Mouse (Mus musculus) embryonic facial prominence, embryonic 15.5 days (tissue): ENCODE results near the gene Snx12. TPM values are rescaled to one million over a fixed set of nuclear protein-coding genes. Genes with fewer than 3 reads are reported as not detected.
"Not testable (repeated sequence)": the region's sequence is repeated elsewhere in the genome, so short reads cannot be mapped to it uniquely, and the experiment has no call there.

Experiments used
- ATAC-seq: fragments of 200-750 bp; cut with Nextera tagmentation; 2 replicates; pipeline ENCODE4 v1.8.0; 2017; ENCODE audit warnings: low read depth, moderate TSS enrichment; ENCODE audit not compliant: insufficient number of reproducible peaks, low FRiP score, low TSS enrichment
- H3K27ac ChIP-seq: fragments of 300-500 bp; sonication (generic); replicated peaks from 2 replicates; pipeline ENCODE4 v1.5.1; 2015; ENCODE audit warnings: mild to moderate bottlenecking, inconsistent platforms
- H3K27me3 ChIP-seq: fragments of 300-500 bp; sonication (generic); 2 replicates; pipeline ENCODE4 v1.6.1; 2015; ENCODE audit warnings: inconsistent platforms
- H3K36me3 ChIP-seq: fragments of 300-500 bp; sonication (generic); 2 replicates; pipeline ENCODE4 v1.6.1; 2015; ENCODE audit warnings: mild to moderate bottlenecking, inconsistent platforms
- H3K4me1 ChIP-seq: fragments of 300-500 bp; sonication (generic); 2 replicates; pipeline ENCODE4 v1.6.1; 2015; ENCODE audit warnings: inconsistent platforms
- H3K4me2 ChIP-seq: fragments of 300-500 bp; sonication (generic); replicated peaks from 2 replicates; pipeline ENCODE4 v1.6.1; 2015; ENCODE audit warnings: mild to moderate bottlenecking, inconsistent platforms
- H3K4me3 ChIP-seq: fragments of 300-500 bp; sonication (generic); replicated peaks from 2 replicates; pipeline ENCODE4 v1.5.1; 2015; ENCODE audit warnings: mild to moderate bottlenecking, inconsistent platforms
- H3K9ac ChIP-seq: fragments of 300-500 bp; sonication (generic); 2 replicates; pipeline ENCODE4 v1.6.1; 2015; ENCODE audit warnings: inconsistent platforms
- H3K9me3 ChIP-seq: fragments of 300-500 bp; sonication (generic); replicated peaks from 2 replicates; pipeline ENCODE4 v1.6.1; 2016; ENCODE audit warnings: inconsistent platforms
- WGBS: fragments of 180-500 bp; shearing (Covaris S2); methylation state at CpG from one replicate; pipeline ENCODE4 v1.1.7; 2015; 5-methylcytosine and 5-hydroxymethylcytosine counted together
- polyA plus RNA-seq: library from polyadenylated mRNA; unstranded; fragments of >200 nt; fragmentation: Nextera tagmentation; extraction: Ambion mirVana; gene quantifications from 2 replicates; pipeline ENCODE4 v1.2.1, GENCODE M21; 2015

Gene Snx12
- polyA plus RNA-seq, 1 experiment from 2014 or later, result 58.3 TPM

- H3K4me3 ChIP-seq, result peak overlapping the region; percentile 21; the same call in 1 of the 2 replicates
- ATAC-seq, result no peak
- H3K36me3 ChIP-seq, result no peaks in the 10 kb centered on the region
These were observed 90.2 kb downstream of the Snx12 start for GRCm38 (mm10) chrX:101131992-101132791.

GRCm38 (mm10) chrX:101131001-101131400, 91.4 kb downstream of the Snx12 start:
- no peaks in the 10 kb centered on the region for H3K27me3 ChIP-seq
- no peak overlapping the region for H3K27ac ChIP-seq
- ATAC-seq, result no peak; the same call in 1 of the 2 replicates
- WGBS, result 23% methylated on average over 7 of the region's 7 CpGs
- H3K9me3 ChIP-seq, result no peaks in the 10 kb centered on the region
- no peak overlapping the region for H3K4me3 ChIP-seq
- H3K9ac ChIP-seq, result no peak overlapping the region
- H3K36me3 ChIP-seq, result no peaks in the 10 kb centered on the region
- H3K4me1 ChIP-seq, result no peaks in the 10 kb centered on the region
- no peak overlapping the region for H3K4me2 ChIP-seq

More at GRCm38 (mm10) chrX:101131992-101132791, 90.2 kb downstream of the Snx12 start:
- H3K27me3 ChIP-seq, result no peaks in the 10 kb centered on the region
- no peaks in the 10 kb centered on the region for H3K9me3 ChIP-seq
- 35% methylated on average over 12 of the region's 12 CpGs for WGBS
- H3K4me2 ChIP-seq, result peak overlapping the region; percentile 38; the same call in 1 of the 2 replicates
- no peak overlapping the region for H3K9ac ChIP-seq
- no peaks in the 10 kb centered on the region for H3K4me1 ChIP-seq
- no peak overlapping the region; the same call in 1 of the 2 replicates for H3K27ac ChIP-seq

GRCm38 (mm10) chrX:101128559-101128958, 93.8 kb downstream of the Snx12 start:
- no peaks in the 10 kb centered on the region for H3K9me3 ChIP-seq
- H3K27ac ChIP-seq, result no peak overlapping the region
- no peak overlapping the region for H3K4me3 ChIP-seq
- H3K4me2 ChIP-seq, result no peak overlapping the region
- no peaks in the 10 kb centered on the region for H3K36me3 ChIP-seq
- no peaks in the 10 kb centered on the region for H3K4me1 ChIP-seq
- no peaks in the 10 kb centered on the region for H3K27me3 ChIP-seq
- 79% methylated on average over 2 of the region's 2 CpGs for WGBS
- no peak overlapping the region for H3K9ac ChIP-seq
- ATAC-seq, result no peak

GRCm38 (mm10) chrX:101126977-101127376, 95.4 kb downstream of the Snx12 start:
- Histone ChIP-seq H3K27me3 (no peaks in the 10 kb centered on the region), H3K4me1 (no peaks in the 10 kb centered on the region), H3K9me3 (no peaks in the 10 kb centered on the region), H3K4me3 (no peak overlapping the region), H3K27ac (no peak overlapping the region), H3K36me3 (no peaks in the 10 kb centered on the region), H3K4me2 (no peak overlapping the region), H3K9ac (no peak overlapping the region)
- WGBS, result 39% methylated on average over 2 of the region's 2 CpGs
- ATAC-seq, result no peak

GRCm38 (mm10) chrX:101126474-101126955, 95.8 kb downstream of the Snx12 start:
- Histone ChIP-seq H3K27me3 (no peaks in the 10 kb centered on the region), H3K9ac (no peak overlapping the region), H3K9me3 (no peaks in the 10 kb centered on the region), H3K4me3 (no peak overlapping the region), H3K4me1 (no peaks in the 10 kb centered on the region), H3K36me3 (no peaks in the 10 kb centered on the region), H3K27ac (no peak overlapping the region), H3K4me2 (no peak overlapping the region)
- 74% methylated on average over 7 of the region's 7 CpGs for WGBS
- ATAC-seq, result no peak

- no peak for ATAC-seq
- H3K36me3 ChIP-seq, result no peaks in the 10 kb centered on the region
- WGBS, result 43% methylated on average over 1 of the region's 1 CpGs
- H3K4me3 ChIP-seq, result no peak overlapping the region
- H3K4me2 ChIP-seq, result no peak overlapping the region
- no peak overlapping the region for H3K27ac ChIP-seq
- H3K4me1 ChIP-seq, result no peaks in the 10 kb centered on the region
- H3K27me3 ChIP-seq, result no peaks in the 10 kb centered on the region
- no peak overlapping the region for H3K9ac ChIP-seq
- H3K9me3 ChIP-seq, result no peaks in the 10 kb centered on the region
These were observed 101.8 kb downstream of the Snx12 start for GRCm38 (mm10) chrX:101120546-101120945.

- WGBS, result 32% methylated on average over 11 of the region's 11 CpGs
- no peaks in the 10 kb centered on the region for H3K9me3 ChIP-seq
- H3K27me3 ChIP-seq, result peaks cover 8% of the 10 kb centered on the region
- H3K9ac ChIP-seq, result no peak within 1 kb of the TSS
- H3K4me1 ChIP-seq, result no peaks in the 10 kb centered on the region
- peak within 1 kb of the TSS; percentile 48 for H3K4me2 ChIP-seq
- H3K27ac ChIP-seq, result no peak within 1 kb of the TSS
- H3K4me3 ChIP-seq, result peak within 1 kb of the TSS; percentile 20
- no peaks in the 10 kb centered on the region for H3K36me3 ChIP-seq
- no peak for ATAC-seq
These were observed 136.4 kb downstream of the Snx12 start, which contains the start of gene Slc7a3 for GRCm38 (mm10) chrX:101085920-101086319. Slc7a3 (minus strand) TSS chrX:101086020.

GRCm38 (mm10) chrX:101085211-101085610, 137.2 kb downstream of the Snx12 start:
- ATAC-seq, H3K36me3 ChIP-seq, H3K27ac ChIP-seq, H3K9me3 ChIP-seq, H3K4me1 ChIP-seq, H3K27me3 ChIP-seq, H3K9ac ChIP-seq: not testable (repeated sequence)
- peak overlapping the region; percentile 48 for H3K4me2 ChIP-seq
- 13% methylated on average over 9 of the region's 9 CpGs for WGBS
- peak overlapping the region; percentile 20 for H3K4me3 ChIP-seq

- 54% methylated on average over 2 of the region's 2 CpGs for WGBS
- no peak for ATAC-seq
- no peak overlapping the region for H3K4me2 ChIP-seq
- H3K36me3 ChIP-seq, result no peaks in the 10 kb centered on the region
- H3K27ac ChIP-seq, result no peak overlapping the region
- H3K4me1 ChIP-seq, result no peaks in the 10 kb centered on the region
- no peaks in the 10 kb centered on the region for H3K9me3 ChIP-seq
- peaks cover 8% of the 10 kb centered on the region for H3K27me3 ChIP-seq
- no peak overlapping the region for H3K4me3 ChIP-seq
- H3K9ac ChIP-seq, result no peak overlapping the region
These were observed 138.2 kb downstream of the Snx12 start for GRCm38 (mm10) chrX:101084192-101084591.

GRCm38 (mm10) chrX:101065245-101065644, 157.1 kb downstream of the Snx12 start:
- Histone ChIP-seq H3K36me3 (no peaks in the 10 kb centered on the region), H3K27ac (no peak overlapping the region), H3K9ac (no peak overlapping the region), H3K4me1 (no peaks in the 10 kb centered on the region), H3K4me2 (no peak overlapping the region), H3K4me3 (no peak overlapping the region), H3K9me3 (no peaks in the 10 kb centered on the region), H3K27me3 (no peaks in the 10 kb centered on the region)
- WGBS, result 48% methylated on average over 1 of the region's 1 CpGs
- no peak for ATAC-seq

- H3K36me3 ChIP-seq, result no peaks in the 10 kb centered on the region
- WGBS, result 36% methylated on average over 2 of the region's 2 CpGs
- H3K27me3 ChIP-seq, result no peaks in the 10 kb centered on the region
- H3K27ac ChIP-seq, result no peak overlapping the region
- no peak overlapping the region for H3K4me3 ChIP-seq
- ATAC-seq, result no peak
- H3K9ac ChIP-seq, result no peak overlapping the region
- H3K4me1 ChIP-seq, result no peaks in the 10 kb centered on the region
- no peaks in the 10 kb centered on the region for H3K9me3 ChIP-seq
- H3K4me2 ChIP-seq, result no peak overlapping the region
These were observed 158.9 kb downstream of the Snx12 start for GRCm38 (mm10) chrX:101063503-101063902.
